Mouse (Mus musculus): ENCODE measurements at regions not wholly inside any gene's neighbourhood (a gene's known extent, or its start where the extent isn't known, plus 50 kb on each side); places are given as distances from the start of the nearest gene placed in this dataset.
A peak's percentile ranks its signal among the peaks of the same experiment; 100 is the strongest.

DNA sequence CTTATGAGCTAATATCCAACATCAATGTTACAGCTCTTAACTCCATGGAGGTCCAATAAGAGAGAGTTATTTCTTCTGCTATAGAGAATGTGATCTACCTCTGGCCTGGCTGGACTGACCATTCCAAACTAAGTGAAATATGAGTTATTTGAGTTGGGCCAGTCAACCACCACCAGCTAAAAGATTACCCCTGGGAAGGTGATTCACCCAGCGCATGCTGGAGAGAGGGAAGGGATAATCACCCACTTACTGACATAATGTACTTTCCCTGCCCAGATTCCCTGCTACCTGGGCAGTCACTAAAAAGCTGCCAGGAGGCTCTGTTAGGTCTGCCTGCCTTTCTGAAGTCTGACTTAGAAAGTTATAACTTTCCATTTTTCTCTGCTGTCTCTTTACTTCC, 216.8 kb downstream of the Hhipl2 start:
- H3K9me3 ChIP-seq: no peaks in the 10 kb centered on the region
- WGBS: 83% methylated on average over 1 of the region's 1 CpGs
- no peak for ATAC-seq (ENCODE audit: borderline replicate concordance, extremely low read depth, low FRiP score, low TSS enrichment)

GRCm38 (mm10) chr1:183637214-183637613, 219.2 kb downstream of the Hhipl2 start:
- ATAC-seq (ENCODE audit: borderline replicate concordance, extremely low read depth, low FRiP score, low TSS enrichment): no peak
- Histone ChIP-seq H3K27ac (no peak overlapping the region), H3K4me1 (peaks cover 15% of the 10 kb centered on the region), H3K9me3 (no peaks in the 10 kb centered on the region), H3K9ac (no peak overlapping the region), H3K4me3 (no peak overlapping the region), H3K36me3 (no peaks in the 10 kb centered on the region), H3K27me3 (peaks cover 5% of the 10 kb centered on the region; the same call in 1 of the 2 replicates), H3K4me2 (no peak overlapping the region)
- WGBS: 85% methylated on average over 8 of the region's 8 CpGs

More for the DNA sequence above, 216.8 kb downstream of the Hhipl2 start:
- Histone ChIP-seq H3K36me3 (no peaks in the 10 kb centered on the region), H3K27ac (no peak overlapping the region), H3K27me3 (peaks cover 5% of the 10 kb centered on the region; the same call in 1 of the 2 replicates), H3K4me1 (peaks cover 6% of the 10 kb centered on the region), H3K9ac (no peak overlapping the region), H3K4me2 (no peak overlapping the region), H3K4me3 (no peak overlapping the region)

- no peaks in the 10 kb centered on the region for H3K9me3 ChIP-seq
- H3K4me3 ChIP-seq: no peak overlapping the region
- no peaks in the 10 kb centered on the region for H3K36me3 ChIP-seq
- H3K4me1 ChIP-seq: peaks cover 21% of the 10 kb centered on the region
- peak overlapping the region; percentile 2 for H3K27ac ChIP-seq
- H3K9ac ChIP-seq: no peak overlapping the region
- no peak for ATAC-seq (ENCODE audit: borderline replicate concordance, extremely low read depth, low FRiP score, low TSS enrichment)
- H3K27me3 ChIP-seq: peaks cover 5% of the 10 kb centered on the region; the same call in 1 of the 2 replicates
- no peak overlapping the region for H3K4me2 ChIP-seq
- WGBS: 35% methylated on average over 7 of the region's 7 CpGs
Measured at GRCm38 (mm10) chr1:183639332-183639731, 221.3 kb downstream of the Hhipl2 start.

DNA sequence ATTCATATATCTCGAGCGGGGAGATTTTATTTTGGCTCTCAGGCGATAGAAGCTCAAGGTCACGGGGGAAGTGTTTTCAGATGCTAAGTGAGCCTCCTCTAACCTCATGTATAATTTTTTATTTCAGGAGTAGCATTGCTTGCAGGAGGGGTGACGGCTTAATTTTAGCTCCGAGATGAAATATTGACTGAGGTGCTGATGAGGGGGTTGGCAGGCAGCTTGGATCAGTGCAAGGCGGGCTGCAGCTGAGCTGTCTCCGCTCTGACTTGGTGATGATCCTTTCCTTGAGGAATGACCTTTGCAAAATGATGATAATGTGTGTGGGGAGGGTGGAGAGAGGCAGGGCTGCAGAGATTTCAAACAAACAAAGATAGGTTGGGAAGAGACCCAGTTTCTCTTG, 222.6 kb downstream of the Hhipl2 start:
- no peak overlapping the region for H3K9ac ChIP-seq
- no peak overlapping the region for H3K4me2 ChIP-seq
- peak; percentile 90 for ATAC-seq (ENCODE audit: borderline replicate concordance, extremely low read depth, low FRiP score, low TSS enrichment)
- peaks cover 25% of the 10 kb centered on the region for H3K4me1 ChIP-seq
- no peaks in the 10 kb centered on the region for H3K9me3 ChIP-seq
- no peaks in the 10 kb centered on the region; the same call in 1 of the 2 replicates for H3K27me3 ChIP-seq
- WGBS: 35% methylated on average over 8 of the region's 8 CpGs
- H3K36me3 ChIP-seq: no peaks in the 10 kb centered on the region
- no peak overlapping the region for H3K4me3 ChIP-seq
- H3K27ac ChIP-seq: no peak overlapping the region

DNA sequence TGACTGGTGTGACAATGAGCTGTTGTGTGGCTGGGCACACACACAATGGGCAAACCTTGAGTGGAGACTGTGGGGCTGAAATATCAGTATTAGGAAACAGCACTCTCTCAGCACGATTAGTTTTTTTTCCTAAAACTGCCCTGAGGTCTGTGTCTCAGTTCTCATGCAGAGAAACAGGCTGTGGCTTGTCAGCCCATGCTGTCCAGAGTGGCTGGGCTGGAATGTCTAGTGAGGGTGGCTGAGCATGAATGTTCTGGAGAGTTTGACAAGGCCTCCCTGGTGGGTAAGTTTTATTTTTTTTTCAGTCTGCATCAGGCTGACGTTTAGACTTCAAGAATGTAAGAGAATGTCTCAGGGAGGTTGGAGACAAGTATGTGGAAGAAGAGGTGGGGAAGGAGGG, 226.0 kb downstream of the Hhipl2 start:
- ATAC-seq (ENCODE audit: borderline replicate concordance, extremely low read depth, low FRiP score, low TSS enrichment): peak; percentile 55; the same call in 1 of the 2 replicates
- no peak overlapping the region; the same call in 1 of the 2 replicates for H3K9ac ChIP-seq
- no peaks in the 10 kb centered on the region for H3K27me3 ChIP-seq
- H3K4me2 ChIP-seq: no peak overlapping the region
- no peaks in the 10 kb centered on the region for H3K36me3 ChIP-seq
- WGBS: 11% methylated on average over 2 of the region's 2 CpGs
- no peak overlapping the region for H3K4me3 ChIP-seq
- H3K9me3 ChIP-seq: no peaks in the 10 kb centered on the region
- H3K27ac ChIP-seq: 0 out of 2 replicates have a peak overlapping the region, but pooled peaks have one; percentile 19
- H3K4me1 ChIP-seq: peaks cover 25% of the 10 kb centered on the region

DNA sequence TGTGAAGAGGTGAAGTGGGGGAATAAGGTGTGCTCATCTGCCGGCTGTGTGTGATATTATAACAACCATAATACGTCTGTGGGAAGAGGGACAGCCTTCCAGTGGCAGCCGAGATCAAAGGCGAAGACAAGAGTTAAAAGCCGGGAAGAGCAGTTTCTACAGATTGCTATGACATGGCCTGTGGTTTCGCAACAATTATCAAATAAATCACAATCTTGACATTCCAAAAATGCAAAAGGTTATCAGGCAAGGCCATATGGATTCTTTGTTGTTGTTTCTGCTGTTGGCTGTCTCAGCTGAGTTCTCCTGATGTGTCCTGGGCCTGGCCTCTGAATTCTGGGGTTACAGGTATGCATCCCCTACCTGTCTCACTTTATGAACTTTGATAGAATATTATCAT, 235.9 kb downstream of the Hhipl2 start:
- no peak overlapping the region for H3K4me3 ChIP-seq
- WGBS: 24% methylated on average over 6 of the region's 6 CpGs
- H3K27ac ChIP-seq: no peak overlapping the region
- ATAC-seq (ENCODE audit: borderline replicate concordance, extremely low read depth, low FRiP score, low TSS enrichment): no peak
- H3K4me2 ChIP-seq: no peak overlapping the region
- H3K9ac ChIP-seq: no peak overlapping the region
- H3K9me3 ChIP-seq: no peaks in the 10 kb centered on the region
- no peaks in the 10 kb centered on the region for H3K36me3 ChIP-seq
- H3K4me1 ChIP-seq: no peaks in the 10 kb centered on the region
- H3K27me3 ChIP-seq: no peaks in the 10 kb centered on the region

DNA sequence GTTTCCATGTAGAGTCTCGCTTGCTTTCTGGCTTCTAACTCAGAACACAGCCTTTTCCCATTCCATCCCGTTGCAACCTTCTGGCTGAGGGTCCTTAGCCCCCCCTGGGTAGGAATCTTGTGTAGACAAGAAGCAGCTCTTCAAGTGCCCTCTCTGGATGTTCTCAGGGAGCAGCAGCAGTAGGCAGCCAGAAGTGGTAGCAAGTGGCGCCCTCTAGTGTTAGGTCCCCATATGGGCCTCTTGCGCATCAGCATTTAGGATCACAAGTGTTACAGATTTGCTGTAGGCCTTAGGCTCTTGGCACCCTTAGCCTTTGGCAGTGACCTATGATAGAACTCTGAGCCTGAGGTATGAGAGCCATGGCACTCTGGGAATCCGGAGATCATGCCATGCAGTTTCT, 239.0 kb downstream of the Hhipl2 start:
- Histone ChIP-seq H3K27me3 (no peaks in the 10 kb centered on the region), H3K4me2 (no peak overlapping the region), H3K4me3 (no peak overlapping the region), H3K27ac (no peak overlapping the region), H3K9me3 (no peaks in the 10 kb centered on the region), H3K9ac (no peak overlapping the region), H3K36me3 (no peaks in the 10 kb centered on the region), H3K4me1 (no peaks in the 10 kb centered on the region)
- no peak for ATAC-seq (ENCODE audit: borderline replicate concordance, extremely low read depth, low FRiP score, low TSS enrichment)
- 52% methylated on average over 5 of the region's 5 CpGs for WGBS

DNA sequence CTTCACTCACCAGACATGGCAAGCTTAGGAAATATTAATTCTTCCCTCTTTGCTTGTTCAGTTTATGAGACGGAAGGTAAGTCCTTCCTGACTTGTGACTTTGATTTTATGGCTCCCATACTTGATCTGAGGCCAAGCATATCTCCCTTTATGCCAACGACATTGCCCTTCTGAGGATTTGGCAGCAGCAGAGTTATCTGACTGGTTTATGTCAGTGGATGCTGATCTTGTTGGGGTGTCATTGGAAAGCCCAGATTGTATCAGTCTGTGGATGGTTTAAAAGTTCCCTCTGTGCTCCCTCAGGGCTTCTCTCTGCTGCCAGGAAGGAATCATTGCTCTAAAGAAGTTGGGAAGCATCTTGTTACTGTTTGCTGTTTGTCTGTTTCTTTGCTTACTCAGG, 242.5 kb downstream of the Hhipl2 start:
- no peak overlapping the region for H3K4me3 ChIP-seq
- no peaks in the 10 kb centered on the region for H3K9me3 ChIP-seq
- H3K27me3 ChIP-seq: no peaks in the 10 kb centered on the region
- 63% methylated on average over 2 of the region's 2 CpGs for WGBS
- H3K27ac ChIP-seq: no peak overlapping the region
- ATAC-seq (ENCODE audit: borderline replicate concordance, extremely low read depth, low FRiP score, low TSS enrichment): no peak
- H3K36me3 ChIP-seq: no peaks in the 10 kb centered on the region
- no peaks in the 10 kb centered on the region for H3K4me1 ChIP-seq
- H3K9ac ChIP-seq: no peak overlapping the region
- H3K4me2 ChIP-seq: no peak overlapping the region

- H3K27ac ChIP-seq: no peak overlapping the region
- no peak overlapping the region for H3K4me3 ChIP-seq
- no peaks in the 10 kb centered on the region for H3K36me3 ChIP-seq
- H3K4me2 ChIP-seq: no peak overlapping the region
- ATAC-seq (ENCODE audit: borderline replicate concordance, extremely low read depth, low FRiP score, low TSS enrichment): no peak
- H3K4me1 ChIP-seq: no peaks in the 10 kb centered on the region
- 60% methylated on average over 15 of the region's 15 CpGs for WGBS
- H3K9ac ChIP-seq: no peak overlapping the region
- peaks cover 2% of the 10 kb centered on the region; the same call in 1 of the 2 replicates for H3K9me3 ChIP-seq
- H3K27me3 ChIP-seq: no peaks in the 10 kb centered on the region
Measured at GRCm38 (mm10) chr1:183662369-183663043, 244.5 kb downstream of the Hhipl2 start.

- Histone ChIP-seq H3K9ac (no peak overlapping the region), H3K27ac (no peak overlapping the region), H3K4me2 (no peak overlapping the region), H3K36me3 (no peaks in the 10 kb centered on the region), H3K27me3 (no peaks in the 10 kb centered on the region), H3K9me3 (peaks cover 2% of the 10 kb centered on the region; the same call in 1 of the 2 replicates), H3K4me3 (no peak overlapping the region), H3K4me1 (no peaks in the 10 kb centered on the region)
- 72% methylated on average over 8 of the region's 8 CpGs for WGBS
- ATAC-seq (ENCODE audit: borderline replicate concordance, extremely low read depth, low FRiP score, low TSS enrichment): no peak
Measured at GRCm38 (mm10) chr1:183669271-183669670, 251.3 kb downstream of the Hhipl2 start.

DNA sequence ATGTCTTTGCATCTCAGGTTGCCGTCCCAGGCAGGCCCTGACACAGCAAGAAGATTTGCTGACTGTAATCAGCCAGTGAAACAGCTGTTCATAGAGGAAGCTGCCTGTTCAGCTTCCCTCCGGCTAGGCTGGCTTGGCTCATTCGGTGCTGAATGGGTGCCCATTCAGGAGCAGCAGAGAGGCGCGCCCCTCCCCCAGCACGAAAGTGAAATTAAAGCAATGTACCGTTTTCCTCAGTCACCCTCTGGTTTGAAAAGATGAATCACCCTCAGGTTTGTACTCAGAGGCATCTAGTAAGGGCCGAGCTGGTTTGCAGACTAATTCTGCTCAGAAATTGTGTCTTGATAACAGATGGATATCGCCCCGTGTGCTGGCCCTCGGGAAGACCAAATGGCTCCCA, 251.7 kb downstream of the Hhipl2 start:
- Histone ChIP-seq H3K27me3 (no peaks in the 10 kb centered on the region), H3K9ac (no peak overlapping the region), H3K27ac (no peak overlapping the region), H3K36me3 (no peaks in the 10 kb centered on the region), H3K4me1 (no peaks in the 10 kb centered on the region), H3K4me2 (no peak overlapping the region), H3K9me3 (peaks cover 2% of the 10 kb centered on the region; the same call in 1 of the 2 replicates), H3K4me3 (no peak overlapping the region)
- no peak for ATAC-seq (ENCODE audit: borderline replicate concordance, extremely low read depth, low FRiP score, low TSS enrichment)
- 47% methylated on average over 11 of the region's 11 CpGs for WGBS

- no peak overlapping the region for H3K27ac ChIP-seq
- no peak overlapping the region for H3K4me2 ChIP-seq
- H3K9ac ChIP-seq: no peak overlapping the region
- H3K4me1 ChIP-seq: no peaks in the 10 kb centered on the region
- WGBS: 74% methylated on average over 7 of the region's 7 CpGs
- no peaks in the 10 kb centered on the region for H3K27me3 ChIP-seq
- H3K36me3 ChIP-seq: no peaks in the 10 kb centered on the region
- no peak overlapping the region for H3K4me3 ChIP-seq
- H3K9me3 ChIP-seq: peaks cover 2% of the 10 kb centered on the region; the same call in 1 of the 2 replicates
- ATAC-seq (ENCODE audit: borderline replicate concordance, extremely low read depth, low FRiP score, low TSS enrichment): no peak
Measured at GRCm38 (mm10) chr1:183670542-183670941, 252.5 kb downstream of the Hhipl2 start.
